Mouse (Mus musculus) myocyte (in vitro differentiated cells): ENCODE results near the gene Psmd12. TPM values are rescaled to one million over a fixed set of nuclear protein-coding genes. Genes with fewer than 3 reads are reported as not detected.

Experiments used
- H3K27me3 ChIP-seq: one replicate; pipeline ENCODE4 v1.6.1; 2011; ENCODE audit not compliant: control insufficient read depth, insufficient read depth, insufficient read length
- H3K36me3 ChIP-seq: one replicate; pipeline ENCODE4 v1.6.1; 2011; ENCODE audit not compliant: control insufficient read depth, insufficient read depth
- H3K4me2 ChIP-seq: one replicate; pipeline ENCODE4 v1.6.1; 2011; ENCODE audit warnings: low read depth, control low read depth
- H3K4me3 ChIP-seq: one replicate; pipeline ENCODE4 v1.5.1; 2011; ENCODE audit warnings: mild to moderate bottlenecking, control low read depth, moderate library complexity
- H3K79me2 ChIP-seq: one replicate; pipeline ENCODE4 v1.6.1; 2011; ENCODE audit not compliant: control insufficient read depth, insufficient read depth
- H3ac ChIP-seq: one replicate; pipeline ENCODE4 v1.6.1; 2011; ENCODE audit not compliant: control insufficient read depth, insufficient read length
- CEBPB ChIP-seq: IDR thresholded peaks from 2 replicates; pipeline ENCODE4 v1.6.1; 2011; ENCODE audit warnings: mild to moderate bottlenecking, moderate library complexity; ENCODE audit not compliant: poor library complexity, insufficient read depth, severe bottlenecking
- E2F4 ChIP-seq: IDR thresholded peaks from one replicate; pipeline ENCODE4 v1.6.1; 2011; ENCODE audit warnings: mild to moderate bottlenecking, control low read depth, moderate library complexity; ENCODE audit not compliant: insufficient read depth
- MAX ChIP-seq: IDR thresholded peaks from one replicate; pipeline ENCODE4 v1.6.1; 2011; ENCODE audit warnings: low read depth, mild to moderate bottlenecking, control low read depth
- MYOD1 ChIP-seq, 3 experiments: IDR thresholded peaks; one replicate each; pipeline ENCODE4 v1.6.1; 2011; ENCODE audit warnings: control low read depth in 2 of 3, low read depth in 2 of 3, mild to moderate bottlenecking in 2 of 3, moderate library complexity in 1 of 3; ENCODE audit not compliant: insufficient read length in 2 of 3, control insufficient read depth in 1 of 3
- MYOG ChIP-seq, 3 experiments: IDR thresholded peaks; one replicate each; pipeline ENCODE4 v1.6.1; 2011; ENCODE audit warnings: control low read depth in 2 of 3, low read depth in 2 of 3, mild to moderate bottlenecking in 2 of 3; ENCODE audit not compliant: insufficient read length in 2 of 3, control insufficient read depth in 1 of 3, insufficient read depth in 1 of 3
- POLR2A ChIP-seq: IDR thresholded peaks from one replicate; pipeline ENCODE4 v1.6.1; 2011; ENCODE audit warnings: low read depth, mild to moderate bottlenecking, control low read depth, moderate library complexity; ENCODE audit not compliant: insufficient read length
- POLR2AphosphoS2 ChIP-seq: IDR thresholded peaks from one replicate; pipeline ENCODE4 v1.6.1; 2011; ENCODE audit warnings: low read depth, control low read depth; ENCODE audit not compliant: insufficient read length
- REST ChIP-seq: IDR thresholded peaks from one replicate; pipeline ENCODE4 v1.6.1; 2011; ENCODE audit warnings: mild to moderate bottlenecking, control low read depth, moderate library complexity; ENCODE audit not compliant: insufficient read depth, insufficient read length
- SRF ChIP-seq: IDR thresholded peaks from one replicate; pipeline ENCODE4 v1.6.1; 2011; ENCODE audit warnings: low read depth; ENCODE audit not compliant: control insufficient read depth, insufficient read length
- TCF12 ChIP-seq: IDR thresholded peaks from one replicate; pipeline ENCODE4 v1.6.1; 2011; ENCODE audit warnings: mild to moderate bottlenecking, control low read depth; ENCODE audit not compliant: poor library complexity, insufficient read depth, severe bottlenecking
- TCF3 ChIP-seq: IDR thresholded peaks from one replicate; pipeline ENCODE4 v1.6.1; 2011; ENCODE audit warnings: low read depth, control low read depth; ENCODE audit not compliant: insufficient read length
- USF1 ChIP-seq: IDR thresholded peaks from one replicate; pipeline ENCODE4 v1.6.1; 2011; ENCODE audit warnings: low read depth, mild to moderate bottlenecking, control low read depth, moderate library complexity
- polyA plus RNA-seq: library from polyadenylated mRNA; unstranded; fragments of >200 nt; fragmentation: generic; extraction: Trizol; gene quantifications from one replicate; pipeline ENCODE4 v1.2.1, GENCODE M21; 2012; ENCODE audit warnings: missing spikeins

Gene Psmd12
- polyA plus RNA-seq, 1 experiment, result 66.3 TPM

DNA sequence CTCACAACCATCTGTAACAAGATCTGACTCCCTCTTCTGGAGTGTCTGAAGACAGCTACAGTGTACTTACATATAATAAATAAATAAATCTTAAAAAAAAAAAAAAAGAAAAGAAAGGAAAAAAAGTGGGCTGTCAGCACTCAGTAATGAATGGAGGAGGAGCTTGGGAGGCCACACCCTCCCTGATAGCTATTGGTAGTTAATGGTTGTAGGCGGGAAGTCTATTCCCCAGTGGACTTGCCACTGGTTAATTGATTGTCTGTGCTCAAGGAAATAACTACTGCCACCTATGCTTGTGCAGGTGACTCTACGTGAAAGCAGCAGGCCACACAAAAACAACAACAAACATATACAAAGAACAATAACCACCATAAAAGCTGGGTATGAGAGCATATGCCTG lies 37.1 kb downstream of the Psmd12 start:
- Histone ChIP-seq H3K79me2 (no peaks in the 10 kb centered on the region), H3ac (no peak overlapping the region), H3K27me3 (no peaks in the 10 kb centered on the region), H3K36me3 (no peaks in the 10 kb centered on the region), H3K4me3 (no peak overlapping the region), H3K4me2 (no peak overlapping the region)
- no peak for TF ChIP-seq E2F4
- no peak for TF ChIP-seq USF1

DNA sequence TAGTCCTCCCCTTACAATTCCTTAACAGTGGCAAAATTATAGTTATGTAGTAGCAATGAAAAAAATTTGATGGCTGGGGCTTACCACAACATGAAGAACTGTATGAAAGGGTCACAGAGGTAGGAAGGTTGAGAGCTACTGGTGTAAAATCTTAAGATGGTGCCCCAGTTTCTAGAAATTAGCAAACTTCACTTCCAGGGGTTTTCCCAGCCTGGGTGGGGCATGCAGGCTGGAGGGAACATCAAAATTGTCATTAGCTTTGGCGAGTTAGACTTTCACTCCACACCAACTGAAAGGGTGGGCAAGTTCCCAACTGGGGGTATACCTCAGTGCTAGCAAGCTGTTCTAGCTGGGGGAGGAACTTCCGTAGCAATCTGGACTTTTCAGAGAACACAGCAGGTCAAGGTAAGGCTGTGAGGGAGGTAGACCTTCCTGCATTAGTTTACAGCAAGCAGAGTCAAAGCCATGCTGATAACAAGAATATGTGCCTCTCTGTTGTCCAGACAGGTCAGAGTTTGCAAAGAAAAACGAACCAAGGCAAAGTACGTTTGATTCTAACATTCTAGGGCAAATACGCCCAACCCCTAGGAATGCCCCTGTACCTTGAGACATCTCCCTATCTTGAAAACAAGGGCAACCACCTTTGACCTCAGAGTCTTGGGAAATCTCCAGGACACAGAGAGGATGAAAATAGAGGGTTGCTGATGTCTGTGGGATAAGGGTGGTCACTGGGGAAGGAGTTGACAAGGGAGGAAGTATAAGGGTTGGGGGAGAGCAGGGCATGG lies 39.6 kb downstream of the Psmd12 start:
- no peak for TF ChIP-seq TCF12
- TF ChIP-seq USF1, result no peak
- TF ChIP-seq E2F4, result no peak
- TF ChIP-seq POLR2A, result no peak
- TF ChIP-seq TCF3, result no peak
- no peak for TF ChIP-seq SRF
- no peak for TF ChIP-seq MAX
- no peak for TF ChIP-seq MYOG (IDR thresholded peaks at IDR 0.05; ENCODE audit: control insufficient read depth in 1 of 3, insufficient read depth in 1 of 3, insufficient read length in 2 of 3, low read depth in 2 of 3)

DNA sequence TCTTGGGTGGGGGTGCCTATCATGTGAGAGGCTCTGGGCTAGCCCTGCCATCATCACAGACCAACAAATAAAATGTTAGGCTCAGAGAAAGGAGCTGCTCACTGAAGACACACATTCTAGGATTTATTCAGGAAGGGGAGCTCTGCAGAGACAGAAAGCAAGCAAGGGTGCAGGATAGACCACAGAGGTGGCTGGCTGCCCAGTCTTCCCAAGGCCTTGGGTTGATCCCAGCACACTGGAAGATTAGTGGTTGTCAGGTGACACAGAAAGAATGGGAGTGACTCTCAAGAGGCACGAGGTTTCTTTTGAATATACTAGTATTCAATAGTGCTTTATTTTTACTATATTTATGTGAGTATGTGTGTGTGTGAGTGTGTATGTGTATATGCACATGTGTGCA lies 41.9 kb downstream of the Psmd12 start:
- Histone ChIP-seq H3K27me3 (no peaks in the 10 kb centered on the region), H3K36me3 (no peaks in the 10 kb centered on the region), H3K79me2 (no peaks in the 10 kb centered on the region), H3K4me2 (no peak overlapping the region), H3K4me3 (no peak overlapping the region), H3ac (no peak overlapping the region)
- TF ChIP-seq MYOG (IDR thresholded peaks at IDR 0.05; ENCODE audit: control insufficient read depth in 1 of 3, insufficient read depth in 1 of 3, insufficient read length in 2 of 3, low read depth in 2 of 3), result no peak

More for the DNA sequence above, 39.6 kb downstream of the Psmd12 start:
- H3K27me3 ChIP-seq, result no peaks in the 10 kb centered on the region
- no peak overlapping the region for H3K4me3 ChIP-seq
- no peaks in the 10 kb centered on the region for H3K79me2 ChIP-seq
- no peak overlapping the region for H3ac ChIP-seq
- H3K4me2 ChIP-seq, result no peak overlapping the region
- no peaks in the 10 kb centered on the region for H3K36me3 ChIP-seq

DNA sequence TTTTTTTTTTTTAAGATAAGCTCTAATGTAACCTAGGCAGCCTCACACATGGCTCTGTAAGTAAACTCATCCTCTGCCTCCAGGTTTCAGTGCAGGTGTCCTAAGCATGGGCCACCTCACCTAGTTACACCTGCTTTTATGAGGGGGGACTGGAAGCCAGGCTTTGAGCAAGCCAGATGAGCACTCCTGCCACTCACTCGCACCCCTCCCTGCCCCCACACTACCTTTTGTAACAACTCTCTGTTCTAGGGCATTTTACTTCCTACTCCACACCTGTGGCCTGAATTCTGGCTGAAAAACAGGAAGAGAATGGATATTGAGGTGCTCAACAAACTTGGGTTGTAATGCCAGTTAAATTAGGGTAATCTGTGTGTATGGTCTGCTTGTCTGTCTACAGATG lies 45.7 kb downstream of the Psmd12 start:
- TF ChIP-seq E2F4 (no peak), MAX (no peak), USF1 (no peak), REST (no peak), MYOD1 (IDR thresholded peaks at IDR 0.05; ENCODE audit: control insufficient read depth in 1 of 3, insufficient read length in 2 of 3, low read depth in 2 of 3) (no peak), POLR2A (no peak), CEBPB (no peak), TCF3 (no peak), MYOG (IDR thresholded peaks at IDR 0.05; ENCODE audit: control insufficient read depth in 1 of 3, insufficient read depth in 1 of 3, insufficient read length in 2 of 3, low read depth in 2 of 3) (no peak), SRF (no peak), TCF12 (no peak), POLR2AphosphoS2 (no peak)
- Histone ChIP-seq H3K79me2 (no peaks in the 10 kb centered on the region), H3K4me3 (no peak overlapping the region), H3ac (no peak overlapping the region), H3K27me3 (no peaks in the 10 kb centered on the region), H3K36me3 (no peaks in the 10 kb centered on the region), H3K4me2 (no peak overlapping the region)

DNA sequence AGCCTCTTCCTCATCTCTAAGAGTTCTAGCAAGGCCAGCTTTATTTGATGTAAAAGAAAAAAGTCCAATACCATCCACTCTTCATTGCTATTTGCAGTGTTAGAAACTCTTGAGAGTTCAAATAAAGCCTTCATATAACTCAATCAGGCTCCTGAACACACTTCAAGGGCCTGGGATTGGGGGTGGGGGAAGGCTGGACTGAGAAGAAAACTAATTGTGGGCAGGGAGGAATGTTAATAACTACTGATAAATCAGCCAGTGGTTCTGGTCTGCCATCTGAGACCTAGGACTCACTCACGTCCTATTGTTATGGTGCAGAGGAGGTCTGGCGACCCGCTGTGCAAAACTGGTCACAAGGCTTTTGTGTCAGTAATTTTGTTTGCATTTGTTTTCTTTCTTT lies 48.3 kb downstream of the Psmd12 start:
- H3K36me3 ChIP-seq, result no peaks in the 10 kb centered on the region
- no peaks in the 10 kb centered on the region for H3K79me2 ChIP-seq
- H3K27me3 ChIP-seq, result no peaks in the 10 kb centered on the region
- TF ChIP-seq E2F4 (no peak), REST (no peak)
- H3ac ChIP-seq, result no peak overlapping the region
- H3K4me3 ChIP-seq, result no peak overlapping the region
- H3K4me2 ChIP-seq, result no peak overlapping the region

DNA sequence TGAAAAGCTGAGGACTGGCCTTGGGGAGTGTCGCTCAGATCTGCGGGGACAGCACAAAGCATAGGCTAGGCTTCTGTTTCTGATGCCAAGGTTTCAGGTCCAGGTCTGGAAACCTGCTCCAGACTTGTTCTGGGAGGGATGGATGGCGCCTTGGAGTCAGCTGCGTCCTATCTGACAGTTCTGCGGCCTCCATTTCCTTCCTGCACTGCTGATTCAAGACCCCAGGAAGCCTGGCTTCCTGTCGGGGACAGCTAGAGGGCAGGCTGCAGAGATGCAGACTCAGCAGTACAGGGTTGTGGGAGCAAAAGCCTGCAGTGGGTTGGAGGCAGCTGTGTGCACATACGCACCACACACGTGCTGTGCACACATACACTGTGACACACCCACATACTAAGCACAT lies 50.0 kb downstream of the Psmd12 start:
- H3K4me2 ChIP-seq, result no peak overlapping the region
- no peaks in the 10 kb centered on the region for H3K79me2 ChIP-seq
- TF ChIP-seq TCF12, result no peak
- no peak for TF ChIP-seq POLR2AphosphoS2
- no peak for TF ChIP-seq SRF
- TF ChIP-seq POLR2A, result no peak
- no peak for TF ChIP-seq MYOD1 (IDR thresholded peaks at IDR 0.05; ENCODE audit: control insufficient read depth in 1 of 3, insufficient read length in 2 of 3, low read depth in 2 of 3)
- no peak overlapping the region for H3ac ChIP-seq
- H3K4me3 ChIP-seq, result no peak overlapping the region
- no peaks in the 10 kb centered on the region for H3K27me3 ChIP-seq
- H3K36me3 ChIP-seq, result no peaks in the 10 kb centered on the region
